In the genomic region with DNA sequence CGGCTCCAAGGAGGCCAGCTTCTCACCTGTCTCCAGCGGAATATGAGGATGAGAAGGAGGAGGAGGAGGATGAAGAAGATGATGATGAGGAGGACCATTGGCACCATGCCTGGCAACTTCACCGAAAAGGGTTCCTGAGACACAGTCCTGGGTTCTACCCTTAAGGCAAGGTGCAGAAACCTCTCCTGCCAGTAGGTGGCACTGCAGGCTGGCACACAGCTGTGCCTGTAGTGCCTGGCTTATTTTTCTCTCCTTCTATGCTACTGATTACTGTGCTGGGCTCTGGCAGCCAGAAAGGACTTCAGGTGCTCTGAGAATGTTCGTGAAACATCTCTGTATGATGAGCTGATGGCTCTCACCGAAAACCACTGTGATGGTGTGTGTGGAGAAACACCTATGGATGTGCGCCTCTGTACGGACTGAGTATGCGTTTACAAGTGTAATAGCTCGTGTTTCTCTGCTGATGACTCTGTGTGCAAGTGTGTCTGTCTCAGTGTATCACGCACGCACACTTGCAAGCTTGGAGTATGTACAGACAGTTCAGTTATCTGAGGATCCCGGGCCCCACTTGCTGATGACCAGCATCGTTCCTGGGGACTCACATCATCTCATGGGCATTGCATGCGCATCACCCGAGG, we compare ENCODE assay signal across 9 mouse cellular contexts. TPM values are rescaled to one million over a fixed set of nuclear protein-coding genes. Genes with fewer than 3 reads are reported as not detected.
DNase-seq lines count a peak whose midpoint lies in the region; ATAC-seq and TF ChIP-seq lines count a peak whose summit lies in the region.
"Had no signal": no experiment of that assay in that cellular context is flagged by ENCODE, and none has a peak within 500 bp of the region (broad histone marks: within the 10 kb centered on the region; RNA-seq: fewer than 3 reads in every experiment).

No protein-coding gene starts in this region.

- 70% methylated on average over 15 of the region's 15 CpGs for WGBS in cerebellum, adult 2 months
- WGBS in hindbrain, embryonic 15.5 days: 74% methylated on average over 15 of the region's 15 CpGs

- peak; percentile 99 for TF ChIP-seq CTCF in cerebellum, adult 2 months (IDR thresholded peaks at IDR 0.05; ENCODE audit: borderline replicate concordance, insufficient read depth, low read depth, low read length)

- peak; percentile 91 for ATAC-seq in hindbrain, embryonic 15.5 days (ENCODE audit: low FRiP score, low read depth)
- no peak for ATAC-seq in activated CD4-positive, CD25-positive, alpha-beta regulatory T cell, adult 4 months

- no peak for TF ChIP-seq POLR2A in cerebellum, adult 2 months (IDR thresholded peaks at IDR 0.05; ENCODE audit: borderline replicate concordance, insufficient read depth, low read length)

- no peaks in the 10 kb centered on the region for H3K27me3 ChIP-seq in cerebellum, adult 2 months (ENCODE audit: control insufficient read depth, insufficient read depth, low read length)
- no peaks in the 10 kb centered on the region for H3K27me3 ChIP-seq in hindbrain, embryonic 15.5 days
- H3K27me3 ChIP-seq: liver, embryonic 15.5 days had no signal

- no peaks in the 10 kb centered on the region for H3K36me3 ChIP-seq in hindbrain, embryonic 15.5 days
- H3K36me3 ChIP-seq: liver, embryonic 15.5 days had no signal

- DNase-seq in T-cell, adult 2 months (ENCODE audit: low spot score): peak; percentile 21
- peak; percentile 56 to 78 for DNase-seq in cerebellum, adult 2 months
- peak; percentile 74 for DNase-seq in forelimb bud, embryonic 11.5 days (ENCODE audit: low read depth, low spot score)
- DNase-seq in left cerebral cortex, adult 18-20 months (ENCODE audit: low spot score in 2 of 2): peak; percentile 65 to 80
- peak; percentile 67 for DNase-seq in lung, postnatal 36 days
- DNase-seq in right cerebral cortex, postnatal 36 days (ENCODE audit: low spot score in 2 of 2): peak; percentile 33 to 58

- no peaks in the 10 kb centered on the region for H3K9me3 ChIP-seq in hindbrain, embryonic 15.5 days
- H3K9me3 ChIP-seq: liver, embryonic 15.5 days had no signal

- H3K9ac ChIP-seq in hindbrain, embryonic 15.5 days: no peak overlapping the region
- H3K9ac ChIP-seq: liver, embryonic 15.5 days had no signal

- H3K4me3 ChIP-seq in cerebellum, adult 2 months (replicated peaks; ENCODE audit: insufficient read depth, low read depth, low read length): no peak overlapping the region
- no peak overlapping the region for H3K4me3 ChIP-seq in hindbrain, embryonic 15.5 days
- H3K4me3 ChIP-seq: liver, embryonic 15.5 days had no signal

- H3K4me1 ChIP-seq in cerebellum, adult 2 months (ENCODE audit: control insufficient read depth, insufficient read depth, low read length): no peaks in the 10 kb centered on the region
- peaks cover 5% of the 10 kb centered on the region for H3K4me1 ChIP-seq in hindbrain, embryonic 15.5 days (replicated peaks)
- H3K4me1 ChIP-seq: liver, embryonic 15.5 days had no signal

- no peak overlapping the region for H3K27ac ChIP-seq in cerebellum, adult 2 months (ENCODE audit: insufficient read depth, low read length)
- no peak overlapping the region for H3K27ac ChIP-seq in hindbrain, embryonic 15.5 days (replicated peaks)
- H3K27ac ChIP-seq: liver, embryonic 15.5 days had no signal

- no peak overlapping the region for H3K4me2 ChIP-seq in hindbrain, embryonic 15.5 days
- H3K4me2 ChIP-seq: liver, embryonic 15.5 days had no signal

RNA-seq across cellular contexts. Expression of a gene that starts 13.5 kb away (rescaled TPM):
- polyA plus RNA-seq in cerebellum, adult 2 months (2012; rRNA removed): 3.1 and 3.5 TPM in 2 replicates
- 6.4 and 6.5 TPM in 2 replicates for polyA plus RNA-seq in hindbrain, embryonic 15.5 days (2015; fragmentation: Nextera tagmentation; extraction: Ambion mirVana)
- total RNA-seq in left cerebral cortex, adult 18-20 months (2021): 1 to 10 TPM; 3.5 to 3.9 TPM
- polyA plus RNA-seq in activated CD4-positive, CD25-positive, alpha-beta regulatory T cell, adult 4 months (2017; shearing (Covaris generic)): not detected

RNA-seq across cellular contexts. Expression of a gene that starts 18.5 kb away (rescaled TPM):
- polyA plus RNA-seq in cerebellum, adult 2 months (2012; rRNA removed): 9.8 and 12.8 TPM in 2 replicates
- 0.16 and 0.30 TPM in 2 replicates for polyA plus RNA-seq in hindbrain, embryonic 15.5 days (2015; fragmentation: Nextera tagmentation; extraction: Ambion mirVana)
- total RNA-seq in left cerebral cortex, adult 18-20 months (2021): 10 to 100 TPM; 10.5 to 13.4 TPM
- polyA plus RNA-seq in activated CD4-positive, CD25-positive, alpha-beta regulatory T cell, adult 4 months (2017; shearing (Covaris generic)): not detected
- polyA plus RNA-seq: liver, embryonic 15.5 days had no signal

RNA-seq across cellular contexts. Expression of a gene that starts 36.8 kb away (rescaled TPM):
- 23.9 and 25.7 TPM in 2 replicates for polyA plus RNA-seq in cerebellum, adult 2 months (2012; rRNA removed)
- polyA plus RNA-seq in hindbrain, embryonic 15.5 days (2015; fragmentation: Nextera tagmentation; extraction: Ambion mirVana): 40.1 and 44.3 TPM in 2 replicates
- total RNA-seq in left cerebral cortex, adult 18-20 months (2021): 100 to 1,000 TPM; 525 to 560 TPM
- not detected for polyA plus RNA-seq in activated CD4-positive, CD25-positive, alpha-beta regulatory T cell, adult 4 months (2017; shearing (Covaris generic))
- polyA plus RNA-seq: liver, embryonic 15.5 days had no signal

RNA-seq across cellular contexts. Expression of a gene that starts 42.3 kb away (rescaled TPM):
- 30.8 and 32.3 TPM in 2 replicates for polyA plus RNA-seq in cerebellum, adult 2 months (2012; rRNA removed)
- polyA plus RNA-seq in hindbrain, embryonic 15.5 days (2015; fragmentation: Nextera tagmentation; extraction: Ambion mirVana): 27.7 and 32.2 TPM in 2 replicates
- 10 to 100 TPM; 40.3 to 42.2 TPM for total RNA-seq in left cerebral cortex, adult 18-20 months (2021)
- 10 to 100 TPM; 15.3 to 22.6 TPM for polyA plus RNA-seq in activated CD4-positive, CD25-positive, alpha-beta regulatory T cell, adult 4 months (2017; shearing (Covaris generic))

Comparison
In these comparisons a context has a peak if more than half of its experiments do, and no peak if none do; other contexts are left out.
1. DNase-seq: peak in every context shown above with its lines; median percentile 74 in forelimb bud, embryonic 11.5 days; 72 in left cerebral cortex, adult 18-20 months; 67 in cerebellum, adult 2 months; 67 in lung, postnatal 36 days; 46 in right cerebral cortex, postnatal 36 days; 21 in T-cell, adult 2 months.
2. RNA of a gene that starts 36.8 kb away (polyA plus RNA-seq): 40.1 to 44.3 TPM in hindbrain, embryonic 15.5 days and 23.9 to 25.7 TPM in cerebellum, adult 2 months; not detected in activated CD4-positive, CD25-positive, alpha-beta regulatory T cell, adult 4 months; every median in the first group is over 10 times any median in the second.